Mouse (Mus musculus): ENCODE results near the gene Crygc. TPM values are rescaled to one million over a fixed set of nuclear protein-coding genes. Genes with fewer than 3 reads are reported as not detected.

Crygc gene
- not detected in 2 replicates for polyA plus RNA-seq (2015; fragmentation: Nextera tagmentation; extraction: Ambion mirVana)

DNA sequence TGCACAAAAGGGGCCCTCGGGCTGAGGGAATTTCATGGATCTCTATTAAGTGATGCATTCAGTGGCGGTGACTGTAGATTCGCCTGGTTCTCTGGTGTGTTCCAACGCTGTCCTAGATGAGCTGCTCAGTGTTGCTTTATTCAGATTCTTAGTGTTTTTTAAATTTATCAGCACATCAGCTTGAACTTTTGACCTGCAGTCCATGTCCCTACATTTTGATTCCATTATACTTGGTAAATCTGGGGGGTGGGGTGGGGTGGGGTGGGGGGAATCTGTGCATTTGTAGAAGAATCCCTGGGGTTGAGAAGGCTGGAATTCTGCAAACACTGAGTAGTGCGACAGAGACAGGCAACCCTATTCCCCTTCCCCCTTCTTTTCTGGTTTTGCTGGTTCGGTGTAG lies at the start of gene Crygc:
TSS of gene Crygc (minus strand) at position 101 of the 400 bp plus-strand sequence.
- no peak for TF ChIP-seq CTCF (IDR thresholded peaks at IDR 0.05; ENCODE audit: low read depth)
- no peak for TF ChIP-seq EP300 (IDR thresholded peaks at IDR 0.05; ENCODE audit: low read depth)
- Histone ChIP-seq H3K27ac (ENCODE audit: low read depth) (no peak within 1 kb of the TSS), H3K4me2 (ENCODE audit: low read depth, low read length) (no peak within 1 kb of the TSS), H3K27me3 (ENCODE audit: insufficient read depth, low read length) (no peaks in the 10 kb centered on the region), H3K36me3 (replicated peaks; ENCODE audit: insufficient read depth, low read length) (no peaks in the 10 kb centered on the region), H3K9ac (replicated peaks) (no peak within 1 kb of the TSS), H3K4me3 (ENCODE audit: low read depth, low read length) (no peak within 1 kb of the TSS), H3K4me1 (ENCODE audit: insufficient read depth) (no peaks in the 10 kb centered on the region), H3K9me3 (ENCODE audit: low read length) (no peaks in the 10 kb centered on the region)
- 64% methylated on average over 6 of the region's 6 CpGs for WGBS (ENCODE audit: insufficient replicate concordance)
- ATAC-seq (no peak), DNase-seq (no peak)

DNA sequence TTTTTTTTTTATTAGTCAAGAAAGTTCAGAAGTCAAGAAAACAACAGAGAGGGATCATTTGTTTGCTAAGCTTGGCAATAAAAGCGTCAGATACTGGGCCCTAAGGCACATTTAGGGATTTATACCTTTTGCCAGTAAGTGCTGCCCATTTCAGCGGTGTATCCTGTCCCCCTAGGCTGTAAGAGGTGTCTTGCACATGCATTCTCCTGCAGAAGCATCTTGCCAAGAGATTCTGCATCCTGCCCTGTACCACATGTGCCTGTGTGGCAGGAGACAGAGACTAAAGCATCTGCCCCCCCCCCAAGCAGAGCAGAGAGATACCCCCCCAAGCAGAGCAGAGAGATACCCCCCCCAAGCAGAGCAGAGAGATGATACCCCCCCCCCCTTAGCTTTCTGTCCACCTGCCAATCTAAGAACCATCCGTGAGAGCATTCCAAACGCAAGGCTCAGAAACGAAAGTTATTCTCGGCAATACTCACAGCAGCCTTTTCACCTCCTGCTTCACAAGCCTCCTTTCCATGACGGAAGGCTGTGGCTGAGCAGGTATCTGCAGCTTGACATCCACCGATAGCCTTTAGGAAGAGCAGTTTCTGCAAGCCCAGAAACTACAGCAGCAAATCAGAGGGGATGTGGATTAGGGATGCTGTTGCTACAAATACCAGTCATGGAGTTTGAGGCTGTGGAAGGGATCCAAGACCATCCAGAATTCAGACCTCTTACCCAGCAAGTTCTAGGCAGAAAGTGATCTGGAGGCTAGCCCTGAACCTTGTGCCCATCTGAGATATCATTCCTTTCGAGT lies 49.3 kb upstream of the Crygc start, which contains the start of gene D630023F18Rik:
TSS of gene D630023F18Rik (minus strand) at position 641 of the 799 bp plus-strand sequence.
- Histone ChIP-seq H3K36me3 (replicated peaks; ENCODE audit: insufficient read depth, low read length) (no peaks in the 10 kb centered on the region), H3K4me3 (ENCODE audit: low read depth, low read length) (no peak within 1 kb of the TSS), H3K4me1 (ENCODE audit: insufficient read depth) (peaks cover 3% of the 10 kb centered on the region; the same call in 1 of the 2 replicates), H3K4me2 (ENCODE audit: low read depth, low read length) (0 out of 2 replicates have a peak within 1 kb of the TSS, but pooled peaks have one; percentile 13), H3K27me3 (ENCODE audit: insufficient read depth, low read length) (no peaks in the 10 kb centered on the region), H3K9me3 (ENCODE audit: low read length) (no peaks in the 10 kb centered on the region), H3K27ac (ENCODE audit: low read depth) (no peak within 1 kb of the TSS), H3K9ac (replicated peaks) (no peak within 1 kb of the TSS)
- no peak for ATAC-seq
- DNase-seq = no peak
- TF ChIP-seq EP300 (IDR thresholded peaks at IDR 0.05; ENCODE audit: low read depth) = no peak
- WGBS (ENCODE audit: insufficient replicate concordance) = 27% methylated on average over 9 of the region's 9 CpGs

DNA sequence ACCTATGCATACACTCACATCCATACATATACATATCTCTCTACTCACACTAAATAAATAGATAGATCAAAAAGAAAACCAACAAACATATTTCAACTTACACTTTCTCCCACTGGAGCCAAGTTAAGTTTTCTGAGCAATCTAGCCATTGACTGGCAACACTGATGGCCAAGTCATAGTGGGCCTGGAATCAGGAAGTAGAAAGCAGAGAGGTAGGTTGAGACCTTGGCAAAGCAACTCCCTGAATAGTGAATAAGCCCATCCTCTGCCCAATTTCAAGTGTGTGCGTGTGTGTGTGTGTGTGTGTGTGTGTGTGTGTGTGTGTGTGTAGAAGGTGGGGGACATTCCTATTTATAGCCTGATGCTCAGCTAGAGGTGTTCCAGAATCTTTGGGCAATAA lies 45.9 kb upstream of the Crygc start, which contains the start of gene Gm28845:
TSS of gene Gm28845 (minus strand) at position 121 of the 400 bp plus-strand sequence.
- H3K4me3 ChIP-seq (ENCODE audit: low read depth, low read length) = no peak within 1 kb of the TSS
- H3K27me3 ChIP-seq (ENCODE audit: insufficient read depth, low read length) = no peaks in the 10 kb centered on the region
- no peak for TF ChIP-seq CTCF (IDR thresholded peaks at IDR 0.05; ENCODE audit: low read depth)
- TF ChIP-seq EP300 (IDR thresholded peaks at IDR 0.05; ENCODE audit: low read depth) = no peak
- H3K9ac ChIP-seq (replicated peaks) = no peak within 1 kb of the TSS
- no peaks in the 10 kb centered on the region for H3K36me3 ChIP-seq (replicated peaks; ENCODE audit: insufficient read depth, low read length)
- H3K9me3 ChIP-seq (ENCODE audit: low read length) = no peaks in the 10 kb centered on the region
- H3K27ac ChIP-seq (ENCODE audit: low read depth) = no peak within 1 kb of the TSS
- H3K4me1 ChIP-seq (ENCODE audit: insufficient read depth) = peaks cover 3% of the 10 kb centered on the region; the same call in 1 of the 2 replicates
- no peak within 1 kb of the TSS for H3K4me2 ChIP-seq (ENCODE audit: low read depth, low read length)
- DNase-seq (no peak), ATAC-seq (no peak)
- WGBS (ENCODE audit: insufficient replicate concordance) = 72% methylated on average over 1 of the region's 1 CpGs

DNA sequence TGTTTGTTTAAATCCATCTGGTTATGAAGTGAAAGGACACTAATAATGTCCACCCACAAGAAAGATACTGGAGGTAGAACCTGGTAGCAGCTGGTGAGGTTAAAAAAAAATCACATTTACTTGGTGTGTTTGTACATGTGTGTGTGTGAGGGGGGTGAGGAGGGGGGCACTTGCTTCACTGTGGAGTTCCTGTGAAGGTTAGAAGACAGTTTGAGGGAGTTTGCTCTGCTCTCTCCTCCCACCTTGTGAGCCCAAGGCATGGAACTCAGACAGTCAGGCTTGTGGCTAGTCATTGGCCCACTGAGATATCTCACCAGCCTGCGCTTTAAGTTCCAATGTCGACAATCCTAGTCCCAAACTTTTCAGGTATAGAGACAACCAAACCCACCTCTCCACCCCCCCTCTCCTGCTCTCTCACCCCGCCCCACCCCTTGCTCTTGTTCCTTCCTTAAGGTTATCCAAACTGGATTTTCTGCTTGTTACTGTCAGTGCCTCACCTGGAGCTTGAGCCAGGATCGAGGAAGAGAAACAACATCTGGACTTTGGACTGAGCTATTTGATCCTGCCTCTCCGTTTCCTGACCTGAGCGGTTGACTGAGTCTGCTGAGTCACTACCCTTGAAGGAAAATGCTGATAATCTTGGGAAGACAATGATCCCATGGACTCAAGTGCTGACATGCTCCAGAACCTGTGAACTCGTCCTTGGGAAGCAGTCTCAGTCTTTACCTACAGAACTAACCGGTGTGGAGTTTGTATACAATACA lies 44.8 kb upstream of the Crygc start:
- H3K9ac ChIP-seq (replicated peaks) = no peak overlapping the region
- ATAC-seq = no peak
- H3K4me1 ChIP-seq (ENCODE audit: insufficient read depth) = peaks cover 3% of the 10 kb centered on the region; the same call in 1 of the 2 replicates
- H3K4me2 ChIP-seq (ENCODE audit: low read depth, low read length) = no peak overlapping the region
- H3K27me3 ChIP-seq (ENCODE audit: insufficient read depth, low read length) = no peaks in the 10 kb centered on the region
- H3K9me3 ChIP-seq (ENCODE audit: low read length) = no peaks in the 10 kb centered on the region
- no peak for DNase-seq
- WGBS (ENCODE audit: insufficient replicate concordance) = 52% methylated on average over 8 of the region's 8 CpGs
- no peak overlapping the region for H3K4me3 ChIP-seq (ENCODE audit: low read depth, low read length)
- no peaks in the 10 kb centered on the region for H3K36me3 ChIP-seq (replicated peaks; ENCODE audit: insufficient read depth, low read length)
- no peak overlapping the region for H3K27ac ChIP-seq (ENCODE audit: low read depth)
- no peak for TF ChIP-seq CTCF (IDR thresholded peaks at IDR 0.05; ENCODE audit: low read depth)
- no peak for TF ChIP-seq EP300 (IDR thresholded peaks at IDR 0.05; ENCODE audit: low read depth)

DNA sequence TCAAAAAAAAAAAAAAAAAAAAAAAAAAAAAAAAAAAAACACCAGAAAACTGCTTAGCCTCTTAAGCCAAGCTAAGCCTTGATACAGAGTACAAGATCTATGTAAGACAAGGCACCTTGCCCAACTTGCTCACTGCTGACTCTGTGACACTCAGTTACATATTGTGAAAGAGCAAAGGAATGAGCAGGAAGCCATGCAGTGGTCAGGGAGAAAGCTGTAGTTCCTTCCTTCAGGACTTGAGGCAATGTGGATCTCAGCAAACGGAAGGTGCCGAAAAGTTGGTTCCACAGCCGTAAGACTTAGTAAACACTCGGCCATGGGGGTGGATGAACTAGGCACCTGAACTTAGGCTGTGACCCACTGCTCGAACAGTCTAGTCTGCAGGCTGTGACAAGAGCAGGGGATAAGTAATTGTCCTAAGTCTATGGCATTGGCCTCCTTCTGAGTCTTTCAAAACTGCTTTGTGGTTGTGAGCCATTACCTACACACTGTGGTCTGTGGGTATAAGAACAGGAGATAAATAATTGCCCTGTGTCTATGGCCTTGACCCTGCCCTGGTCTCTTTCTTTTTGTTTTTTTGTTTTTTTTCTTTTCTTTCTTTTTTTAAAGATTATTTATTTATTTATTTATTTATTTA lies 40.2 kb upstream of the Crygc start:
- H3K27ac ChIP-seq (ENCODE audit: low read depth) = peak overlapping the region; percentile 60
- no peak overlapping the region for H3K9ac ChIP-seq (replicated peaks)
- H3K4me2 ChIP-seq (ENCODE audit: low read depth, low read length) = no peak overlapping the region
- no peaks in the 10 kb centered on the region for H3K9me3 ChIP-seq (ENCODE audit: low read length)
- WGBS (ENCODE audit: insufficient replicate concordance) = 62% methylated on average over 5 of the region's 5 CpGs
- DNase-seq (no peak), ATAC-seq (peak; percentile 71)
- no peak for TF ChIP-seq EP300 (IDR thresholded peaks at IDR 0.05; ENCODE audit: low read depth)
- TF ChIP-seq CTCF (IDR thresholded peaks at IDR 0.05; ENCODE audit: low read depth) = no peak
- H3K36me3 ChIP-seq (replicated peaks; ENCODE audit: insufficient read depth, low read length) = no peaks in the 10 kb centered on the region
- peaks cover 5% of the 10 kb centered on the region for H3K4me1 ChIP-seq (ENCODE audit: insufficient read depth)
- no peaks in the 10 kb centered on the region for H3K27me3 ChIP-seq (ENCODE audit: insufficient read depth, low read length)
- H3K4me3 ChIP-seq (ENCODE audit: low read depth, low read length) = no peak overlapping the region

Data from liver, postnatal 0 days (tissue).